Mouse (Mus musculus): Measurements from ENCODE around the gene Ifit3. TPM values are rescaled to one million over a fixed set of nuclear protein-coding genes. Genes with fewer than 3 reads are reported as not detected.

The Ifit3 gene
- total RNA-seq, 2 experiments from 2014 or later = 0.88 to 0.95 TPM

Other genes starting within 250 kb of the Ifit3 start
- gene Ch25h, start 108.4 kb upstream of the Ifit3 start, total RNA-seq (2021) = not detected
- gene Lipa, start 56.1 kb upstream of the Ifit3 start, total RNA-seq (2021) = 1 to 10 TPM; 6.5 to 9.7 TPM
- gene Ifit2, start 32.8 kb upstream of the Ifit3 start, total RNA-seq (2021) = 1 to 10 TPM in 1 of 2 experiments, under 1 TPM in 1; 0.92 to 1.7 TPM
- not detected for gene Ifit1bl1, start 18.4 kb downstream of the Ifit3 start, total RNA-seq (2021)
- under 1 TPM; 0.23 to 0.70 TPM for gene Ifit3b, start 24.4 kb downstream of the Ifit3 start, total RNA-seq (2021)
- not detected for gene Ifit1bl2, start 57.2 kb downstream of the Ifit3 start, total RNA-seq (2021)
- under 1 TPM; 0.43 to 0.54 TPM for gene Ifit1, start 57.3 kb downstream of the Ifit3 start, total RNA-seq (2021)
- 1 to 10 TPM in 1 of 2 experiments, under 1 TPM in 1; 0.54 to 1.2 TPM for gene Slc16a12, start 163.8 kb downstream of the Ifit3 start, total RNA-seq (2021)